Mouse (Mus musculus) olfactory bulb, adult 2 months (tissue): ENCODE data around the gene Zhx3. TPM values are rescaled to one million over a fixed set of nuclear protein-coding genes. Genes with fewer than 3 reads are reported as not detected.
A peak's percentile ranks its signal among the peaks of the same experiment; 100 is the strongest.

Experiments
- H3K27ac ChIP-seq: fragments of 200-500 bp; 2 replicates; pipeline ENCODE4 v1.5.1; 2012; ENCODE audit warnings: low read depth, low read length; ENCODE audit not compliant: insufficient read depth
- H3K4me1 ChIP-seq: fragments of 200-500 bp; 2 replicates; pipeline ENCODE4 v1.6.1; 2012; ENCODE audit warnings: low read length; ENCODE audit not compliant: control insufficient read depth, insufficient read depth
- H3K4me3 ChIP-seq: fragments of 200-500 bp; 2 replicates; pipeline ENCODE4 v1.5.1; 2012; ENCODE audit warnings: mild to moderate bottlenecking, low read depth, low read length, moderate library complexity; ENCODE audit not compliant: insufficient read depth
- CTCF ChIP-seq: fragments of 200-500 bp; IDR thresholded peaks from 2 replicates; pipeline ENCODE4 v1.5.1; 2012; ENCODE audit warnings: low read depth, mild to moderate bottlenecking, low read length, moderate library complexity; ENCODE audit not compliant: insufficient read depth
- POLR2A ChIP-seq: fragments of 200-500 bp; IDR thresholded peaks from 2 replicates; pipeline ENCODE4 v1.6.1; 2012; ENCODE audit warnings: mild to moderate bottlenecking, low read depth, low read length, moderate library complexity; ENCODE audit not compliant: insufficient read depth
- WGBS: fragments of 180-500 bp; shearing (Covaris S2); methylation state at CpG from one replicate; pipeline ENCODE4 v1.1.7; 2018; 5-methylcytosine and 5-hydroxymethylcytosine counted together
- polyA plus RNA-seq: library from polyadenylated mRNA; stranded (reverse); fragments of >200 nt; gene quantifications from 2 replicates; pipeline ENCODE4 v1.2.4, GENCODE M21; 2012; ENCODE audit warnings: low replicate concordance; ENCODE audit not compliant: missing spikeins, insufficient read depth, insufficient read length

The Zhx3 gene
- not detected in 2 replicates for polyA plus RNA-seq

GRCm38 (mm10) chr2:160872890-160873382 lies at the start of gene Zhx3:
Zhx3 (minus strand) TSS chr2:160872998.
- TF ChIP-seq CTCF (no peak), POLR2A (peak; percentile 70)
- Histone ChIP-seq H3K4me1 (no peaks in the 10 kb centered on the region), H3K4me3 (peak within 1 kb of the TSS; percentile 84), H3K27ac (peak within 1 kb of the TSS; percentile 86)
- under 1% methylated on average over 48 of the region's 48 CpGs for WGBS

- Histone ChIP-seq H3K4me3 (no peak overlapping the region), H3K27ac (no peak overlapping the region), H3K4me1 (peaks cover 5% of the 10 kb centered on the region; the same call in 1 of the 2 replicates)
- 89% methylated on average over 7 of the region's 7 CpGs for WGBS
- no peak for TF ChIP-seq CTCF
- TF ChIP-seq POLR2A = no peak
Observed at GRCm38 (mm10) chr2:160921285-160921684, 48.5 kb upstream of the Zhx3 start.

- Histone ChIP-seq H3K4me1 (peaks cover 13% of the 10 kb centered on the region), H3K27ac (no peak overlapping the region), H3K4me3 (no peak overlapping the region)
- 86% methylated on average over 2 of the region's 2 CpGs for WGBS
- TF ChIP-seq POLR2A (no peak), CTCF (no peak)
Observed at GRCm38 (mm10) chr2:160918930-160919215, 46.1 kb upstream of the Zhx3 start.

- Histone ChIP-seq H3K4me1 (peaks cover 13% of the 10 kb centered on the region), H3K27ac (no peak overlapping the region), H3K4me3 (no peak overlapping the region)
- 75% methylated on average over 8 of the region's 8 CpGs for WGBS
- no peak for TF ChIP-seq POLR2A
- no peak for TF ChIP-seq CTCF
Observed at GRCm38 (mm10) chr2:160918154-160918929, 45.5 kb upstream of the Zhx3 start.

- no peak for TF ChIP-seq CTCF
- TF ChIP-seq POLR2A = no peak
- 94% methylated on average over 3 of the region's 3 CpGs for WGBS
Observed at GRCm38 (mm10) chr2:160917313-160917712, 44.5 kb upstream of the Zhx3 start.

GRCm38 (mm10) chr2:160916714-160917113 lies 43.9 kb upstream of the Zhx3 start:
- Histone ChIP-seq H3K4me1 (peaks cover 20% of the 10 kb centered on the region), H3K27ac (no peak overlapping the region), H3K4me3 (no peak overlapping the region)
- TF ChIP-seq POLR2A (no peak), CTCF (no peak)
- WGBS = 73% methylated on average over 8 of the region's 8 CpGs

More at GRCm38 (mm10) chr2:160917313-160917712, 44.5 kb upstream of the Zhx3 start:
- Histone ChIP-seq H3K4me3 (no peak overlapping the region), H3K4me1 (peaks cover 14% of the 10 kb centered on the region), H3K27ac (no peak overlapping the region)

GRCm38 (mm10) chr2:160915821-160916610 lies 43.2 kb upstream of the Zhx3 start:
- no peak for TF ChIP-seq POLR2A
- no peak for TF ChIP-seq CTCF
- peaks cover 25% of the 10 kb centered on the region for H3K4me1 ChIP-seq
- 50% methylated on average over 13 of the region's 13 CpGs for WGBS
- no peak overlapping the region for H3K4me3 ChIP-seq
- H3K27ac ChIP-seq = no peak overlapping the region

GRCm38 (mm10) chr2:160914656-160915055 lies 41.9 kb upstream of the Zhx3 start:
- H3K4me3 ChIP-seq = no peak overlapping the region
- peaks cover 25% of the 10 kb centered on the region for H3K4me1 ChIP-seq
- no peak overlapping the region for H3K27ac ChIP-seq
- WGBS = 89% methylated on average over 9 of the region's 9 CpGs
- no peak for TF ChIP-seq POLR2A

GRCm38 (mm10) chr2:160912231-160912671 lies 39.5 kb upstream of the Zhx3 start, which contains the start of gene Emilin3:
Emilin3 (minus strand) TSS chr2:160912328.
- 11% methylated on average over 46 of the region's 46 CpGs for WGBS
- Histone ChIP-seq H3K27ac (no peak within 1 kb of the TSS), H3K4me1 (peaks cover 25% of the 10 kb centered on the region), H3K4me3 (peak within 1 kb of the TSS; percentile 32)
- TF ChIP-seq POLR2A (no peak), CTCF (no peak)
